Mouse (Mus musculus) E14TG2a.4 (cell line): ENCODE data around the gene Slc45a2.

Source experiments
- CTCF ChIP-seq: conservative IDR thresholded peaks from 2 replicates; pipeline ENCODE4 v1.5.1; 2014; ENCODE audit warnings: low read length
- NANOG ChIP-seq: IDR thresholded peaks from 2 replicates; pipeline ENCODE4 v1.6.1; 2014; ENCODE audit warnings: borderline replicate concordance, low read length, mixed read lengths
- POU5F1 ChIP-seq: IDR thresholded peaks from 2 replicates; pipeline ENCODE4 v1.6.1; 2014; ENCODE audit warnings: low read length, borderline replicate concordance

DNA sequence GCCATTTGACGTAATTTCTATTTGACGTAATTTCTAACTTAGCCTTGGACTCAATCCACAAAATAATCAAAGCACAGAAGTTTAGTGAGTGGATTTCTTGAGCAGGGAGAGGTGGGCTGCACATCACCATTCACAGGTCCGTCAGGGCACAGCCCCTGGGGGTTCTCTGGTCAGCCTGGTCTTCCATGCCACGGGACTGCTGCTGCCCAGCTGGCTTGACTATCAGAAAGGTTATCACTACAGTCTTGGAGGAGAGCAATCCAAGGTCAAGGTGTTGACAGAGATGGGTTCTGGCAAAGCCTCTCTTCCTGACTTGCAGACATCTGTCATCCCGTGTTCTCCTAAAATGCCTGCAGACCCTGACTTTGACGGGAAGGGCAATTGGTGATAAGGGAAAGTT is 4.1 kb downstream of the Slc45a2 start:
- TF ChIP-seq CTCF (no peak), NANOG (no peak), POU5F1 (no peak)
